ENCODE assay signal across 23 mouse cellular contexts in genomic region chr19:4114551-4114950, GRCm38 (mm10). TPM values are rescaled to one million over a fixed set of nuclear protein-coding genes. Genes with fewer than 3 reads are reported as not detected.
DNase-seq lines count a peak whose midpoint lies in the region; ATAC-seq and TF ChIP-seq lines count a peak whose summit lies in the region.
"Had no signal": no experiment of that assay in that cellular context is flagged by ENCODE, and none has a peak within 500 bp of the region (broad histone marks: within the 10 kb centered on the region; RNA-seq: fewer than 3 reads in every experiment).

No protein-coding gene starts in this region.

- H3K9me3 ChIP-seq in kidney, postnatal 0 days (replicated peaks; ENCODE audit: low read length), result no peaks in the 10 kb centered on the region
- H3K9me3 ChIP-seq in intestine, postnatal 0 days (ENCODE audit: control insufficient read depth), result no peaks in the 10 kb centered on the region
- H3K9me3 ChIP-seq: forebrain, embryonic 15.5 days; hindbrain, embryonic 12.5 days; limb, embryonic 15.5 days had no signal

- no peak for TF ChIP-seq POLR2A in small intestine, adult 2 months (IDR thresholded peaks at IDR 0.05; ENCODE audit: low read depth, low read length)

- H3K4me3 ChIP-seq in kidney, postnatal 0 days (replicated peaks; ENCODE audit: low read depth, low read length), result no peak overlapping the region
- no peak overlapping the region for H3K4me3 ChIP-seq in intestine, postnatal 0 days (ENCODE audit: low read depth, low read length)
- H3K4me3 ChIP-seq in small intestine, adult 2 months (ENCODE audit: low read depth, low read length), result no peak overlapping the region
- H3K4me3 ChIP-seq: forebrain, embryonic 15.5 days; heart, adult 2 months; hindbrain, embryonic 12.5 days; limb, embryonic 15.5 days had no signal

- intact Hi-C loops in heart, postnatal 36 days (cut with DNase I), result no loop called here

- no peak for TF ChIP-seq CTCF in kidney, postnatal 0 days (IDR thresholded peaks at IDR 0.05; ENCODE audit: low read depth)
- no peak for TF ChIP-seq CTCF in intestine, postnatal 0 days (IDR thresholded peaks at IDR 0.05; ENCODE audit: low read depth)
- TF ChIP-seq CTCF in small intestine, adult 2 months (IDR thresholded peaks at IDR 0.05; ENCODE audit: extremely low read depth, insufficient read length, insufficient replicate concordance, low read depth, low read length), result no peak

- H3K4me1 ChIP-seq in kidney, postnatal 0 days (replicated peaks; ENCODE audit: insufficient read depth, low read length), result peaks cover 9% of the 10 kb centered on the region; the same call in 1 of the 2 replicates
- peaks cover 5% of the 10 kb centered on the region for H3K4me1 ChIP-seq in intestine, postnatal 0 days (replicated peaks; ENCODE audit: control insufficient read depth, insufficient read depth, low read length)
- peaks cover 36% of the 10 kb centered on the region for H3K4me1 ChIP-seq in small intestine, adult 2 months (ENCODE audit: control insufficient read depth, insufficient read depth, insufficient read length, low read length)
- H3K4me1 ChIP-seq: hindbrain, embryonic 12.5 days had no signal

- WGBS in kidney, postnatal 0 days, result 85% methylated on average over 10 of the region's 10 CpGs
- 59% methylated on average over 10 of the region's 10 CpGs for WGBS in intestine, postnatal 0 days
- WGBS in small intestine, adult 2 months, result 47% methylated on average over 10 of the region's 10 CpGs

- no peak for DNase-seq in kidney, postnatal 0 days (ENCODE audit: low spot score)
- DNase-seq in kidney, postnatal 4 days, result no peak
- peak; percentile 51 for DNase-seq in thymus, postnatal 4 days
- DNase-seq in thymus, postnatal 14 days, result no peak
- DNase-seq in urinary bladder, postnatal 25 days (ENCODE audit: low spot score), result no peak
- no peak for DNase-seq in heart, postnatal 36 days
- DNase-seq: layer of hippocampus, adult 9-11 months; right cerebral cortex, adult 18-20 months had no signal

- no peak for ATAC-seq in kidney, postnatal 0 days (replicated peaks; ENCODE audit: low FRiP score, low read depth)
- ATAC-seq in intestine, postnatal 0 days, result no peak; the same call in 1 of the 2 replicates
- ATAC-seq: forebrain, embryonic 15.5 days; midbrain, embryonic 16.5 days had no signal

- peak overlapping the region; percentile 86 for H3K27ac ChIP-seq in kidney, postnatal 0 days
- H3K27ac ChIP-seq in intestine, postnatal 0 days (ENCODE audit: low read depth, low read length), result peak overlapping the region; percentile 97
- H3K27ac ChIP-seq in small intestine, adult 2 months (ENCODE audit: insufficient read depth, low read depth, low read length), result peak overlapping the region; percentile 99
- H3K27ac ChIP-seq: forebrain, embryonic 15.5 days; hindbrain, embryonic 12.5 days had no signal

- H3K9ac ChIP-seq in kidney, postnatal 0 days (ENCODE audit: low read depth, low read length), result no peak overlapping the region
- 0 out of 2 replicates have a peak overlapping the region, but pooled peaks have one; percentile 11 for H3K9ac ChIP-seq in intestine, postnatal 0 days (ENCODE audit: low read depth, low read length)
- H3K9ac ChIP-seq: forebrain, embryonic 15.5 days; hindbrain, embryonic 12.5 days; limb, embryonic 15.5 days had no signal

- H3K36me3 ChIP-seq in kidney, postnatal 0 days (ENCODE audit: insufficient read depth, low read length), result peaks cover 20% of the 10 kb centered on the region
- peaks cover 73% of the 10 kb centered on the region for H3K36me3 ChIP-seq in intestine, postnatal 0 days (ENCODE audit: control insufficient read depth, insufficient read depth)
- peaks cover 45% of the 10 kb centered on the region for H3K36me3 ChIP-seq in small intestine, adult 2 months (ENCODE audit: control insufficient read depth, insufficient read depth, low read length)

- H3K27me3 ChIP-seq in kidney, postnatal 0 days (ENCODE audit: insufficient read depth, low read length), result no peaks in the 10 kb centered on the region
- no peaks in the 10 kb centered on the region for H3K27me3 ChIP-seq in intestine, postnatal 0 days (replicated peaks; ENCODE audit: control insufficient read depth, insufficient read depth, low read length)
- H3K27me3 ChIP-seq in small intestine, adult 2 months (ENCODE audit: control insufficient read depth, insufficient read depth, low read length), result no peaks in the 10 kb centered on the region
- H3K27me3 ChIP-seq: forebrain, embryonic 15.5 days; hindbrain, embryonic 12.5 days; limb, embryonic 15.5 days had no signal

- no peak overlapping the region for H3K4me2 ChIP-seq in kidney, postnatal 0 days (ENCODE audit: low read length)
- no peak overlapping the region for H3K4me2 ChIP-seq in intestine, postnatal 0 days (replicated peaks; ENCODE audit: low read depth)
- H3K4me2 ChIP-seq: forebrain, embryonic 15.5 days; hindbrain, embryonic 12.5 days; limb, embryonic 15.5 days had no signal

RNA-seq across cellular contexts. Expression of gene Aip, which starts 11.1 kb away (rescaled TPM):
- 83.2 and 84.2 TPM in 2 replicates for polyA plus RNA-seq in kidney, postnatal 0 days (2015; fragmentation: Nextera tagmentation; extraction: Ambion mirVana)
- 42.0 and 42.3 TPM in 2 replicates for polyA plus RNA-seq in intestine, postnatal 0 days (2015; fragmentation: Nextera tagmentation; extraction: Ambion mirVana)
- polyA plus RNA-seq in small intestine, adult 2 months (2012; rRNA removed), result 41.3 and 59.8 TPM in 2 replicates
- total RNA-seq in heart, postnatal 36 days (2021), result 10 to 100 TPM; 56.8 to 64.0 TPM

RNA-seq across cellular contexts. Expression of gene Pitpnm1, which starts 14.8 kb away (rescaled TPM):
- 12.2 and 13.9 TPM in 2 replicates for polyA plus RNA-seq in kidney, postnatal 0 days (2015; fragmentation: Nextera tagmentation; extraction: Ambion mirVana)
- polyA plus RNA-seq in intestine, postnatal 0 days (2015; fragmentation: Nextera tagmentation; extraction: Ambion mirVana), result 13.7 and 16.3 TPM in 2 replicates
- polyA plus RNA-seq in small intestine, adult 2 months (2012; rRNA removed), result 108 and 197 TPM in 2 replicates
- 10 to 100 TPM; 20.7 to 22.9 TPM for total RNA-seq in heart, postnatal 36 days (2021)

RNA-seq across cellular contexts. Expression of gene Cdk2ap2, which starts 17.6 kb away (rescaled TPM):
- 107 TPM in 2 replicates for polyA plus RNA-seq in kidney, postnatal 0 days (2015; fragmentation: Nextera tagmentation; extraction: Ambion mirVana)
- polyA plus RNA-seq in intestine, postnatal 0 days (2015; fragmentation: Nextera tagmentation; extraction: Ambion mirVana), result 97.1 and 108 TPM in 2 replicates
- polyA plus RNA-seq in small intestine, adult 2 months (2012; rRNA removed), result 186 and 366 TPM in 2 replicates
- 10 to 100 TPM; 35.3 to 39.1 TPM for total RNA-seq in heart, postnatal 36 days (2021)

RNA-seq across cellular contexts. Expression of gene Gpr152, which starts 25.0 kb away (rescaled TPM):
- 0.03 TPM in 1 of 2 replicates, not detected in the other for polyA plus RNA-seq in kidney, postnatal 0 days (2015; fragmentation: Nextera tagmentation; extraction: Ambion mirVana)
- not detected in 2 replicates for polyA plus RNA-seq in intestine, postnatal 0 days (2015; fragmentation: Nextera tagmentation; extraction: Ambion mirVana)
- 0.06 TPM in 1 of 2 replicates, not detected in the other for polyA plus RNA-seq in small intestine, adult 2 months (2012; rRNA removed)
- total RNA-seq in heart, postnatal 36 days (2021), result not detected
- total RNA-seq: adrenal gland, adult 18-20 months; megakaryocyte progenitor cell, adult 5-6 weeks; MEL had no signal
- polyA plus RNA-seq: embryonic facial prominence, embryonic 11.5 days; forebrain, embryonic 15.5 days; heart, embryonic 16.5 days; limb, embryonic 15.5 days; lung, embryonic 16.5 days; neural tube, embryonic 11.5 days; stomach, embryonic 16.5 days had no signal

RNA-seq across cellular contexts. Expression of gene Cabp4, which starts 29.3 kb away (rescaled TPM):
- polyA plus RNA-seq in kidney, postnatal 0 days (2015; fragmentation: Nextera tagmentation; extraction: Ambion mirVana), result 0.08 and 0.13 TPM in 2 replicates
- 0.33 TPM in 2 replicates for polyA plus RNA-seq in intestine, postnatal 0 days (2015; fragmentation: Nextera tagmentation; extraction: Ambion mirVana)
- 0.25 and 0.42 TPM in 2 replicates for polyA plus RNA-seq in small intestine, adult 2 months (2012; rRNA removed)
- under 1 TPM in 1 of 2 experiments, not detected in 1; 0.19 TPM for total RNA-seq in heart, postnatal 36 days (2021)
- total RNA-seq: heart, adult 2 months; megakaryocyte progenitor cell, adult 5-6 weeks had no signal
- polyA plus RNA-seq: embryonic facial prominence, embryonic 11.5 days; heart, embryonic 16.5 days; lung, embryonic 16.5 days; neural tube, embryonic 11.5 days had no signal
